Mouse (Mus musculus): ENCODE results near the gene Dysf. TPM values are rescaled to one million over a fixed set of nuclear protein-coding genes. Genes with fewer than 3 reads are reported as not detected.
A peak's percentile ranks its signal among the peaks of the same experiment; 100 is the strongest.

The Dysf gene
- polyA plus RNA-seq (2014; fragmentation: Nextera tagmentation; extraction: Ambion mirVana) = 11.5 and 13.5 TPM in 2 replicates

GRCm38 (mm10) chr6:84008363-84009171 lies at the start of gene Dysf:
Dysf (plus strand) TSS chr6:84008590.
- Histone ChIP-seq H3K9ac (peak within 1 kb of the TSS; percentile 39; the same call in 1 of the 2 replicates), H3K36me3 (ENCODE audit: insufficient read depth) (no peaks in the 10 kb centered on the region), H3K27me3 (ENCODE audit: insufficient read depth, low read length) (peaks cover 8% of the 10 kb centered on the region; the same call in 1 of the 2 replicates), H3K27ac (ENCODE audit: low read depth) (no peak within 1 kb of the TSS), H3K9me3 (ENCODE audit: low read depth, low read length) (no peaks in the 10 kb centered on the region), H3K4me3 (ENCODE audit: low read depth, low read length) (peak within 1 kb of the TSS; percentile 33), H3K4me2 (peak within 1 kb of the TSS; percentile 69), H3K4me1 (ENCODE audit: insufficient read depth) (peaks cover 3% of the 10 kb centered on the region; the same call in 1 of the 2 replicates)
- WGBS = 1% methylated on average over 41 of the region's 41 CpGs
- ATAC-seq (ENCODE audit: insufficient read depth) (peak; percentile 66; the same call in 1 of the 2 replicates), DNase-seq (peak; percentile 67)
- TF ChIP-seq CTCF (IDR thresholded peaks at IDR 0.05; ENCODE audit: low read depth) = peak; percentile 25

- no peak for TF ChIP-seq CTCF (IDR thresholded peaks at IDR 0.05; ENCODE audit: low read depth)
- peaks cover 65% of the 10 kb centered on the region for H3K36me3 ChIP-seq (ENCODE audit: insufficient read depth)
- no peak overlapping the region for H3K4me3 ChIP-seq (ENCODE audit: low read depth, low read length)
- no peaks in the 10 kb centered on the region for H3K27me3 ChIP-seq (ENCODE audit: insufficient read depth, low read length)
- H3K27ac ChIP-seq (ENCODE audit: low read depth) = no peak overlapping the region
- ATAC-seq (ENCODE audit: insufficient read depth) (no peak), DNase-seq (no peak)
- H3K4me2 ChIP-seq = no peak overlapping the region
- no peaks in the 10 kb centered on the region for H3K9me3 ChIP-seq (ENCODE audit: low read depth, low read length)
- no peaks in the 10 kb centered on the region for H3K4me1 ChIP-seq (ENCODE audit: insufficient read depth)
- H3K9ac ChIP-seq = no peak overlapping the region
- WGBS = 96% methylated on average over 5 of the region's 5 CpGs
These were observed 20.7 kb upstream of the Dysf start for GRCm38 (mm10) chr6:83987642-83988041.

GRCm38 (mm10) chr6:84002716-84003115 lies 5.7 kb upstream of the Dysf start:
- no peak overlapping the region for H3K4me2 ChIP-seq
- H3K4me3 ChIP-seq (ENCODE audit: low read depth, low read length) = no peak overlapping the region
- H3K36me3 ChIP-seq (ENCODE audit: insufficient read depth) = peaks cover 5% of the 10 kb centered on the region; the same call in 1 of the 2 replicates
- no peaks in the 10 kb centered on the region for H3K27me3 ChIP-seq (ENCODE audit: insufficient read depth, low read length)
- ATAC-seq (ENCODE audit: insufficient read depth) = no peak
- DNase-seq = no peak
- H3K9me3 ChIP-seq (ENCODE audit: low read depth, low read length) = no peaks in the 10 kb centered on the region
- H3K4me1 ChIP-seq (ENCODE audit: insufficient read depth) = no peaks in the 10 kb centered on the region
- H3K9ac ChIP-seq = no peak overlapping the region
- no peak overlapping the region for H3K27ac ChIP-seq (ENCODE audit: low read depth)
- no peak for TF ChIP-seq CTCF (IDR thresholded peaks at IDR 0.05; ENCODE audit: low read depth)
- WGBS = 50% methylated on average over 1 of the region's 1 CpGs

- Histone ChIP-seq H3K36me3 (ENCODE audit: insufficient read depth) (no peaks in the 10 kb centered on the region), H3K27me3 (ENCODE audit: insufficient read depth, low read length) (peaks cover 8% of the 10 kb centered on the region; the same call in 1 of the 2 replicates), H3K4me2 (no peak overlapping the region), H3K9ac (no peak overlapping the region), H3K9me3 (ENCODE audit: low read depth, low read length) (no peaks in the 10 kb centered on the region), H3K4me1 (ENCODE audit: insufficient read depth) (0 out of 2 replicates have a peak, but pooled peaks cover 3% of the 10 kb centered on the region), H3K27ac (ENCODE audit: low read depth) (no peak overlapping the region), H3K4me3 (ENCODE audit: low read depth, low read length) (no peak overlapping the region)
- DNase-seq (no peak), ATAC-seq (ENCODE audit: insufficient read depth) (no peak)
- TF ChIP-seq CTCF (IDR thresholded peaks at IDR 0.05; ENCODE audit: low read depth) = no peak
- WGBS = 85% methylated on average over 4 of the region's 4 CpGs
These were observed 4.1 kb upstream of the Dysf start for GRCm38 (mm10) chr6:84004295-84004694.

- H3K9me3 ChIP-seq (ENCODE audit: low read depth, low read length) = no peaks in the 10 kb centered on the region
- H3K9ac ChIP-seq = no peak overlapping the region
- H3K36me3 ChIP-seq (ENCODE audit: insufficient read depth) = no peaks in the 10 kb centered on the region
- 17% methylated on average over 8 of the region's 8 CpGs for WGBS
- no peak for ATAC-seq (ENCODE audit: insufficient read depth)
- peaks cover 8% of the 10 kb centered on the region; the same call in 1 of the 2 replicates for H3K27me3 ChIP-seq (ENCODE audit: insufficient read depth, low read length)
- H3K27ac ChIP-seq (ENCODE audit: low read depth) = peak overlapping the region; percentile 47; the same call in 1 of the 2 replicates
- TF ChIP-seq CTCF (IDR thresholded peaks at IDR 0.05; ENCODE audit: low read depth) = no peak
- DNase-seq = peak; percentile 18
- peak overlapping the region; percentile 69 for H3K4me2 ChIP-seq
- peak overlapping the region; percentile 33 for H3K4me3 ChIP-seq (ENCODE audit: low read depth, low read length)
- peaks cover 3% of the 10 kb centered on the region; the same call in 1 of the 2 replicates for H3K4me1 ChIP-seq (ENCODE audit: insufficient read depth)
These were observed 932 bp downstream of the Dysf start for GRCm38 (mm10) chr6:84009172-84009872.

GRCm38 (mm10) chr6:84009915-84010302 lies 1.5 kb downstream of the Dysf start:
- H3K4me2 ChIP-seq = peak overlapping the region; percentile 6; the same call in 1 of the 2 replicates
- no peak overlapping the region for H3K9ac ChIP-seq
- peak overlapping the region; percentile 47; the same call in 1 of the 2 replicates for H3K27ac ChIP-seq (ENCODE audit: low read depth)
- 28% methylated on average over 4 of the region's 4 CpGs for WGBS
- H3K4me1 ChIP-seq (ENCODE audit: insufficient read depth) = peaks cover 3% of the 10 kb centered on the region; the same call in 1 of the 2 replicates
- ATAC-seq (ENCODE audit: insufficient read depth) (no peak), DNase-seq (no peak)
- H3K27me3 ChIP-seq (ENCODE audit: insufficient read depth, low read length) = peaks cover 8% of the 10 kb centered on the region; the same call in 1 of the 2 replicates
- no peaks in the 10 kb centered on the region for H3K36me3 ChIP-seq (ENCODE audit: insufficient read depth)
- no peak for TF ChIP-seq CTCF (IDR thresholded peaks at IDR 0.05; ENCODE audit: low read depth)
- no peaks in the 10 kb centered on the region for H3K9me3 ChIP-seq (ENCODE audit: low read depth, low read length)
- no peak overlapping the region for H3K4me3 ChIP-seq (ENCODE audit: low read depth, low read length)
